Mouse (Mus musculus) kidney, adult 11 months (tissue): Measurements from ENCODE around the gene Sesn3.

ENCODE experiments used
- DNase-seq: peaks from one replicate; pipeline ENCODE4 v3.0.0; 2022

Gene Sesn3

DNA sequence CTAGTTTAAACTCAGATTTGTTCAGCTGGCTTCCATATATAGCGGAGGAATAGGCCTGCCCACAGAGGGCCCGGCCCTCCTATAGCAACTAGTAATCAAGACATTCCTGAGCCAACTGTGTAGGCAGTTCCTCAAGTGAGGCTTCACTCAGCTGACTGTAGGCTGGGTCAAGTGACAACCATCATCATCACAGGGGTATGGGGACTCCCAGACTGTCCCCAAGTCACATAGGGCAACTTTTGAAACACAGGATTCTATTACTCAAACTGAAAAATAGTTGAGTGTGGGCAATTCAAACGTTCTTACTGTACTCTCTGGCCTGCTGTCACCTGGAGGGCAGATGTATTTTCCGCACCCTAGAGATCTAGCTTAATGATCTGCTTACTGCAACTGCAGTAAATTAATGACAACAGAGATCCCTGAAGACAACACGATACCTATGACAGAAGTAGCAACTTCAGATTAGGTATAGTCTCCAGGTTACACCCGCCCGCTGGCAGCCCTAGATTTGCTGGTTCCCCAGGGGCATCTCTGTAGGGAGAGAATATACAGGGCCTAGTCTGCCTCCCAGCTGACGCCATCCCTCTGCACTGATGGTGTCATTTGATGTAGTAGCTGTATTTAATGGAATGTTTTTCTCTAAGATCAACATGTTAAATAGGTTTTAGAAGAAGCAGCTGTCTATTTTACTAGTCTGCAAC lies 87.4 kb downstream of the Sesn3 start:
- DNase-seq, result no peak

DNA sequence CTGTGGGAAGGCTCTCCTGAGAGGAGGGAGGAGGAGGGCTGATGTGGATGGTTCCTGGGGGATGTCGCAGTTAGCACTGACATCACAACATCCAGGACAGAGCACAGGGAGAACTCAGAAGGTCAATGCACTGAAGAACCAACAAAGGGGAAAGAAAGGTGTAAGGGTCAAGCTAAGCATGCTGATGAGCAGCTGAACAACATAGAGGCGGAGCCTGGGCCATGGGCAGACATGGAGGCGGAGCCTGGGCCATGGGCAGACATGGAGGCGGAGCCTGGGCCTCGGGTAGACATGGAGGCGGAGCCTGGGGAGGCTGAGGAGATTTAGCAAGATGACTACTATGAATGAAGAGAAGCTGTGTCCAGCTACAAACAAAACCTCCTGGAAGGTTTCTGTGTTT lies 88.7 kb downstream of the Sesn3 start:
- no peak for DNase-seq

DNA sequence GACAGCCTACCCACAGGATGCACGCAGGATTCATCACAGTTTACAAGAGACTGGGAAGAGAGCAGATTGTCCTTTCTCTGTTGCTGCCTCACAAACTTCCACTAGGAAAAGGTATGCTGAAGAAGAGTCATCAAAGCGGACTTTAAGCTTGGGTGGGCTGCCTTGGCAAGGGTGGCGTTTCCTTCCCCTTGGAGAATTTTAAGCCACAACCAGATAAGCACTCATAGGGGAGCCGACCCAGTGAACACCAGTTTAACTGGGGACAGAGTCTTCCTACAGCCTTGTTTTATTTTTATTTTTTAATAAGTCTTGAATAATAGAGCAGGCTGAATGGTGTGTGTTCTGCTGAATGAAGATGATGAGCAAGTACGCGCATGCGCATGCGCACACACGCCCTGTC lies 89.9 kb downstream of the Sesn3 start:
- no peak for DNase-seq

DNA sequence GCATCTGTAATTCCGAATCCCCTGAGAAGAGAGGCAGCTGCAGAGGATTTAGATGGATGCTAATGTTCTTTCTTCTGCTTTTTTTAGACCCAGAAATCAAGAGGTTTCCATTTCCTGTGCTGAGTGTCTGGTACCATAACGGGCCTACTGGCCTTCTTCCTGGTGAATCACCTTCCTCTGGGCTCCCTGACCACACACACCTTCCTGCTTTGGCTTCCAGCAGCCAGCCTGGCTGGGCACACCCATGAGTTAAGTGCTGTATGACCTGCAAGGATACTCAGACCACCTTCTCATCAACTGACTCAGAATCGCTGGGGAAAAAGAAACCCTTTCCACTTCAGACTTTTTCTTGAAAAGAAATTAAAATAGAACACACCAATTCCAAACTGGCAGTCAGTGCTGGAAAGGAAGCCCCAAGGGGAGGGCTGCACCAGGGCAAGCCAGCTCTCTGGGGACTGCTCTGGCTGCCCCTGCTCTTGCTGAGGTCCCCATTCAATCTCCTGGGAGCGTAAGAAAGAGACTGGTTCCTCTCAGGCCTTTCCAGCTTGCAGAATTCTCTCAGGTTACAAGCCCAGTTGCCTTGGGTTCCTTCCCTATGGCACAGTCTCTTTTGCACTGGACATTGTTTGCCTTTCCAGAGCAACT lies 90.7 kb downstream of the Sesn3 start:
- peak; percentile 25 for DNase-seq

DNA sequence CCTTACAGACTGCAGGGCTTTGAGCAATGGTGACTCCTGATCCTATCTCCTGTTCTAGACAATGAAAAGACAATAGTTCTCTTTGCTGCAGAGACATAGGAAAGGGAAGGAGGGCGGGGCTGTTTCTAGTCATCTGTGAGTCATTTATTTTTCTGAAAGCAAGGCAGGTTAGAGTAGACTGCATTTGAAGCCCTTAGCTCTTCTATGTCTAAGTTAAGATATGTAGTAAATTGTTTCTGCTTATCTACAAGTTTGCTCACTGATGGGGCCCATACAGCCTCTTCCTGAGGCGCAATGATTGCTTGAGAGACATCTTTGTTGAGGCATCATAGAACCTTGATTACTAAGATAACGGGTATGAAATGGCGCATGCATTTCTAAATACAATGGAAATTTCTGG lies 93.0 kb downstream of the Sesn3 start:
- DNase-seq, result no peak

- DNase-seq, result no peak
Observed at GRCm38 (mm10) chr9:14369271-14369670, 94.4 kb downstream of the Sesn3 start.

DNA sequence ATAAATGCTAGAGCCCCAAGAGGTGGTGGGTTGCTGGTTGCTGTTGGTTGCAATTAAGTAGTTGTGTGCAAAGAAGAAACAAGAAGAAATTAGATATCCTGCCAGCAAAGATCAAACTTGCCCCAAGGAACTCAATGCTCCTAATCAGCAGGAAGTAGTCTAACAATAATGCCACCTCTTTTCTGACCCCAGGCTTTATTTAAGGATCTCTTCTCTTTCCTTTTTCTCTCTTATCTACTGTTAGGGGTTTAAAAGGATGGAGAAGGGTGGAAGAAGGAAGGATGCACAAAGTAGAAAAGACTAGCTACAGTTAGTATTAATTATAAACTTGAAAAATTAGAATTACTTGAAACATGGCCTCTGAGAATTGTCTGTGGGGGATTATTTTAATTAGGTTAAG lies 97.6 kb downstream of the Sesn3 start:
- DNase-seq, result no peak

- DNase-seq, result no peak
Observed at GRCm38 (mm10) chr9:14376149-14376548, 101.3 kb downstream of the Sesn3 start.

GRCm38 (mm10) chr9:14378151-14378550 lies 103.3 kb downstream of the Sesn3 start:
- peak; percentile 50 for DNase-seq

GRCm38 (mm10) chr9:14379769-14380385 lies 105.0 kb downstream of the Sesn3 start:
- no peak for DNase-seq

GRCm38 (mm10) chr9:14380386-14381285 lies 105.8 kb downstream of the Sesn3 start:
- peak; percentile 86 for DNase-seq

GRCm38 (mm10) chr9:14381353-14382055 lies 106.6 kb downstream of the Sesn3 start, which contains the start of gene Endod1:
Endod1 (minus strand) TSS chr9:14381507.
- peak; percentile 47 for DNase-seq

DNA sequence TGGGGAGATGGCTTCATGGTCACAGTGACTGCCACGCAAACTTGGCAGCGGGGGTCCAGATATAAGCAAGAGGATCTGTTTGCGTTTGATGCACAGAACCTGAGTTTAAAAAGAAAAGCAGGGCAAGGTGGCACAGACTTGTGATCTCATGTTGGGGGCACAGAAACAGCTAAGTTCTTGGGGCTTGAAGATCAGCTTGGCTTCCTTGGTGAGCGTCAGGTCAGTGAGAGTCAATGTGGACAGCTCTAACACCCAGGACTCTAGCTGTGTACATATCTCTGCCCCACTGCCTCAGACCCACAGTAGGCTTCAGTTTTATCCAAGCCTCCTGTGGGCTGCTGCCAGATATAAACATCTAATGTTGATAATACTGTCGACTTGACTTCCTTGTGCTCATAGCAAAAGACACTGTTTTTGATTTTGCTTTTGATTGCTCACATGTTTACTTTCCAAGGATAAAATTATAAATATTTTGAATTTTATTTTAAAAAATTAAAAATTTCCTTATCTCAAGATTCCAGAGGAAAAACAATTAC lies 107.5 kb downstream of the Sesn3 start:
- DNase-seq, result no peak
